Mouse (Mus musculus): Measurements from ENCODE around the gene Gm28372. TPM values are rescaled to one million over a fixed set of nuclear protein-coding genes. Genes with fewer than 3 reads are reported as not detected.
A peak's percentile ranks its signal among the peaks of the same experiment; 100 is the strongest.

The Gm28372 gene
- total RNA-seq, 4 experiments from 2014 or later: not detected

DNA sequence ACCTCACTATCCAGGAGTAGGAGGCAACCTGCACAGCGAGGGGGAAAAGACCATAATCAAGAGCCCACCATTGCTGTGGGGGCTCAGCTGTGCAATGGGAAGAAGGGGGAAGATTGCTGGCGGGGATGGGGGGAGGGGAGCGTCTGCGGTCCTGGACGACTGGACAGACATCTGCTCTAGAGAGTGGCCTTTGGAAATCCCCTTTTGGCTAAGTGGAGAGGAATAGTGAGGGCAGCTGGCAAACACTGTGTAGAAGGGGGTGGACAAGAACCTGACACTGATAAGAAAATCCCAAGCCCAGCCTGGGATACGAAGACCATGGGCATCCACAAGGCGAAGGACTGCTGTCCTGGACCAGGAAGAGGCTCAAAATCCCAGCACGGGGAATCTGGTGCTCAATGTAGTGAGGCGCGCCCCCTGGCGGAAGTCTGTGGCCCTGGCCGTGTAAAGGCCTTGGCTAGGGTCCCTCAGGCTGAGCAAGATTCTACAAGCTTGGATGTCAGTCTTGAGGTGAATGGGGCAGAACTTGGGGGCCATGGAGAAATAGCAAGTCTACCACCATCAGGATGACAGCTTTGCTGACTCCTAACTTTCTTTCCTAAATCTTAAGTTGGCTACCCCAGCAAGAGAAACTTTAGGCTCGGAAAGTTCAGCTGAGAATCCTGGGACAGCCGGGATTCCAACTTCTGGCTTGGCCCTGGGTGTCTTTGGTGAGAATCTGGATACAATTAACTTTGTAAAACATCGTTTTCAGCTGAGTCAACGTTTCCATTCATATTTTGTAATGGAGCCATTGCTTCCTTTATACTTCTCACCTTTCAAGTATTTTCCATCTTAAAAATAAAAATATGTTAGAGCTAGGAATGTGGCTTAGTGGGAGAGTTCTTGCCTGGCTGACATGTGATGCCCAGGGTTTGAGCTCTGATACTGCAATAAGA, 6.8 kb downstream of the Gm28372 start:
- peak; percentile 56 to 64 for DNase-seq (ENCODE audit: low spot score in 2 of 2)

DNA sequence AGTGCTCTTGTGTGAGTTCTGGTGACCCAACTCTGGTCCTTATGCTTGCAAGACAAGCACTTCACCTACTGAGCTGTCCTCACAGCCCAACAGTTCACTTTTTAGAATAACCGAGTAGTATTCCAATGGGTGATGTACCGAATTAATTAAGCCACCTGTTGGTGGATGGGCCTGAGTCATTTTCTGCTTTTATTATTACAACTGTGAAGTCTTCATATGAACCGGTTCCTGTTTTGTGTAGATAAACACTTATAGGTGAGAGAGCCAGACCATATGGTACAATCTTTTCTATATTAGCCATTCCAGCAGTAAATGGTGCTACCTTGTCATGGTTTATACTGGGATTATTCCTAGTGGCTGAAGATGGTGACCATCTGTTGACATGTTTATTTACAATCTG, 7.7 kb downstream of the Gm28372 start:
- no peak for DNase-seq (ENCODE audit: low spot score in 2 of 2)

DNA sequence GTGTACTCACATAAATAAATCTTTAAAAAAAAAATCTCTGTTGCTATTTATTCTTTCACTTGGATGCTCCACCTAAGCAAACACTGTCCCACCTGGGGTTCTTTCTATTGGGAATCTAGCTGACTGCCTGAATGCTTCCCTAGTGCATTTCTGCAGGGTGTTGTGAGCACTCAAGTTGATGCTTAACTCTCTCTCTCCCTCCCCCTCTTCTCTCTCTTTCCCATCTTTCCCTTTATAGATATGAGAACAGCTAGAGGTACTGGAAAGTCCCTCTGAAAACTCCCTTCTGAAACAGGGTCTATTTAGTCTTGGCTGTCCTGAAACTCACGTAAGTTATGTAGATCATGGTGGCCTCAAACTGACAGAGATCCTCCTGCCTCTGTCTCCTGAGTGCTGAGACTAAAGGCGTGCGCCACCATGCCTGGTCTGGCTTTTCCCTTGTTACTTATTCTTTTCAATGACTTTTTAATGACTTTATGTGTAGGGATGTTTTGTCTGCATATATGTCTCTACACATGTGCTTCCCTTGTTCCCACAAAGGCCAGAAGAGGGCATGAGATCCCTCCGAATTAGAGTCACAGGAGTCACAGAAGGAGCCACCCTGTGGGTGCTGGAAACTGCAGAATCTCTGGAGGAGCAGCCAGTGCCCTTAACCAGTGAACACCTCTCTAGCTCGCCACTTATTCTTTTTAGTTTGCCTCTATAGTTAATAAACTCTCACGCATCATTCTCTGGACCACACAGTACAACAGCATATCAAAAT, 9.2 kb downstream of the Gm28372 start:
- DNase-seq (ENCODE audit: low spot score in 2 of 2): no peak

DNA sequence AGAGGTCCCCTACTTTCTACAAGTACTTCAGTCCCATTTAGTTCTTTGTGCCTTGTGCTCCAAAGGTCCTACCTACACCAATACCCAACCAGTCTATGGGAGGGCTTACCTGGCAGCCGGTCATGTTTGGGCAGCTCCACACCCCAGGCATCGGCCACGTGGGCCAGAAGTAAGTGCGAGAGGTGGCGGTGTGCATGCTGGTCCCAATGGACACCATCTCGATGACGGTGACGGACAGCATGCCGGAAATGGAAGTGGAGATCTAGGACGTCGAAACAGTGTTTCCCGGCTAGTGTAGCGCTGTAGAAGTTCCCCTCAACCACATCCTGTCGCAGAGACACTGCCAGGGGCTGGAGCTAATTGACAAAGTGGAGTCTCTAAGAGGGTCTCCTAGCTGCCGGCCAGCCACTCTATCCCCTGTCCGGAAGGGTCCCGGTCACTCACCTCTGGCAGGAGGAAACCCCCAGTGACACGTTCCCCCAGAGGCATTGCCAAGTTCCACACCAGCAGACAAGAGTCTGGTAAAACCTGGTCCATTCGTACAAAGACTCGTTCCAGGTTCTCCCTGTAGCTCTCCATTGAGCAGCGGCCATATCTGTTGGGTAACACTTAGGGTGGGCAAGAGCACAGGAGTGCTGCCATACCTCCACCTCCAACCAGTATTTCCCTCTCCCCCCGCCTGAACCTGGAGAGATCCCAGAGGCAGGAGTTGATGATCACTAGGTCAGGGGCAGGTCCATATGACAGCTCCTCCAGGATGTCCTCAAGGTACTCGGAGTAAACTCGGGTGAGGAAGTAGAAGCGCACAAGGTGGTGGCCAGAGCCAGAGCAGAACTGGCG, 17.0 kb downstream of the Gm28372 start:
- no peak for DNase-seq (ENCODE audit: low spot score in 2 of 2)

DNA sequence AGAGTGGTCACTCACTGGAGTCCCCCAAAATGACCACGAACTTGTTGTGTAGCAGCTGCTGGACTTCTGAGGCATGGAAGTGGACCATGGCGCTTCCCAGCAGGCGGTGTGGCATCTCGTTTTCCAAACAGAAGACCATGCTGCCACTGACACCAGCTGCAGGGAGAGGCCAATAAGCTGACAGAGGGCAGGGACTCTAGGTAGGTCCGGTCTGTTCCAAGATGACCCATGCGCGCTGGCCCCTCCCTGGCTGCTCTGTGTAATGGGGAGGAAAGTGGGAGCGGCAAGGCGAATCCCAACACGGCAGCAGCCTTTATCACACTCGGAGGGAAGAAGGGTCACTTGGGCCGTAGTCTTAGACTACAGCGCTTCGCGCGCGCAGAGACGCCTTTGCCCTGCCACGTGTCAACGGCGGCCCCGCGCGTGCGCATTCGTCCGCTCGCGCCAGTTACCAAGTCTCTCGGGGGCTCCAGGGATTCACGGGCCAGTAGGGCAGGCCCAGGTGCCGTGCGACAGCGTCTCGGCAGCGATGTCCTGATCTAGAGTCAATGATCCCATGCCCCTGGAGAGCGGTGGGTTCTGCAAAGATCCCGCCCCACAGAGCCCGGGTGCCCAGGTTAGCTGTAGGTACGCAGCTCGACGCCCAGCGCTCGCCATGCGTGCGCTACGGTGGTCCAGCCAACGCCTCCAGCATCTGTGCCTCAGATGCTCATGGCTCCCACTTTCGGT, 18.5 kb downstream of the Gm28372 start:
- peak; percentile 70 to 72 for DNase-seq (ENCODE audit: low spot score in 2 of 2)

DNA sequence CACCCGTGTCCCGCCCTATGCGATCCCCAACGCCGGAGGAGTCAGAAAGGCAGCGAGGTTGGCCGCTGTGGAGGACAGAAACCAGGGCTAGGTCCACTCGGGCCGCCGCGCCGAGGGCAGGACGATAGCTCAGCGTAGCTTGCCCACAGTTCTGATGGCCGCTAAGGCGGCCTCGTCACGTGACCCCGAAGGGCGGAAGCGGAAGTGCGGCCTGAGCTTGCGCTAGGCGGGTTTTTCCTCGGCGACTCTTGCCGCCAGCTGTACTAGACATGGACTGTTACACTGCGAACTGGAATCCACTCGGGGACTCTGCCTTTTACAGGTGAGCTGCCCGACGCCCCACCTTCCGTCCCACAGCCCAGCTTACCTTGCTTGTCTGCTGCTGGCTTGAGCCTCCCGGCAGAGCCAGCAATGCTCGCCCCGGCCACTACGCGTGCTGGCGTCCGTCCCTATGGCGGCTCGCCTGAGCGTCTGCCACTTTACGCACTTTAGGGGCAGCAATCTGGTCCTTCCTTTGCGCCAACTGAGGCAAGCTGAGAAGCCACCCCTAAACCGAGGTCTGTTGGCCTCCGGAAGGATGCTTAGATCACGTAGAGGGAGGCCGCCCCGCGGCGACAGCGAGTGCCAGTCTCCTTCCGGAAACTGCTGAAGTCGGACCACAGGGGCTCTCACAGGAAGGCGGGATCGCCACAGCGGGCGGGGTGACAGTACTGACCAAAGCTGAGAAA, 19.3 kb downstream of the Gm28372 start, which contains the start of the genes Vps16 and Pced1a:
Gene Vps16 (plus strand): TSS at position 214 of the 728 bp plus-strand sequence.
Gene Pced1a (minus strand): TSS at position 576 of the 728 bp plus-strand sequence.
- peak; percentile 89 for DNase-seq (ENCODE audit: low spot score in 2 of 2)

DNA sequence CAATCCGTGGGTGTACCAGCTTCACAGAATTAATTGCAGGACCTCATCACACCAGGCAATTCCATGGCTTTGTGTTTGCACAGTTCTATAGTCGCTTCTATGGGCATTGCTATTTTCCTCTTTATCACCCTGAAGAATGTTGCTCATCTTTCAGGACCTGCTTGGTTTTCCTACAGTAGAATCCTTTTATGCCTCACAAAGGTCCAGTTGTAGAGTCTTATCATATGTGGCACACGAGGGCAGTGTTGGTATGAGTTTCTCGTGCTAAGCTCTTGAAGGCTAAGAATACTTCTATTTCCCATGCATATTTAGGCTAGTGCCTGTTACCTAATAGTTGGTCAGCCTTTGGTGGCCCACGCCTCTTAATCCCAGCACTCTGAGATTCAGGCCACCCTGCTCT, 20.1 kb downstream of the Gm28372 start:
- DNase-seq (ENCODE audit: low spot score in 2 of 2): no peak

DNA sequence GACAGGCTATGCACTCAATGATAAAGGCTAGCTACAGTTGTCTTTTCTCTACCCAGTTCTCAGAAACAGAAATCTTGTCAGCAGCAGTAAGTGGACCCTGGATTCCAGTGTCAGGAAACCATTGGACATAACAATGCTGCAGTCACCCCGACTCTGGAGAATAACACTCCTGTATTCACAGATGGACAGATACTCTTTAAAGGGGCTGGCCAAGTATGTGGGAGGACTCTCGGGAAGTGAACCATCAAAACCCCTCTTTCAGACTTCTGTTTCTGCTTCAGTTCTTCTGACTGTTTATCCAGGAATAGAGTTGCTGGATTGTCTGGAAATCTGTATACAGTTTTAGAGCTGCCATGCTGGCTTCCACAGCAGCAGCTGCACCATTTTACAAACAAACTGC, 24.8 kb downstream of the Gm28372 start:
- DNase-seq (ENCODE audit: low spot score in 2 of 2): no peak

DNA sequence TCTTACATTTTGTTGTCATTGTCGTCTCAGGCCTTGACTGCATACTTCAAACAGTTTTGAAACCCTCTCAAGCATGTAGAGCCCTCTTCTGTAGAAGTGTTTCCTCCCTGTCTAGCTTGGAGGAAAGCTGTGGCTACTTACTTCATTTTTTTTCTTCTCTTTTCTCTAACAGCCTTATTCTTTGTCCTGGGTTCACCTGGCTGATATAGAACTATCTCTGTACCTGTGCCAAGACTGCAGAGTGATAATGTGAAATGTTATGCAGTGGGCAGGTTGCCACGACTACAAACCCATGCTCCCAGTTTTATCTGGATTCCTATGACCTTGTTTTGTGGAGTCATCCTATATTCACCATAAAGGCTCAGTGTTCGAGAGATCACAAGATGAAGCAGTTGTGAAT, 25.4 kb downstream of the Gm28372 start:
- DNase-seq (ENCODE audit: low spot score in 2 of 2): no peak

DNA sequence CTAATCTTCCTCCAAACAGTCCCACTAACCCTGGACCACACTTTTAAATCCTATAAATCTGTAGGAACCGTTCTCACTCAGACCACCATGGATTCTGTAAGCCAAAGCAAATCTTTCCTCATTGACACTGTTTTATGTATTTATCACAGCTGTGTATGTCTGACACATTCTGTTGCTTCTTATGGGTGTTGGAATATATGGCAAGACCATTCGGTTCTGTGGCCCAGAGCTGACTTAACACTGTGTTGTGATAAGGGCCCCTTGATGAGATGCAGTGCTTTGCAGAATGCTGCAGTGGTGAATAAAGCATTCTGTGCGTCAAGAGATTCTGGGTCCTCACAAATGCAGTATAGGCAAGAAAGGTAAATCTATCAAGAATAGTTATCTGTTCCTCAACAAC, 27.1 kb downstream of the Gm28372 start:
- DNase-seq (ENCODE audit: low spot score in 2 of 2): no peak

DNA sequence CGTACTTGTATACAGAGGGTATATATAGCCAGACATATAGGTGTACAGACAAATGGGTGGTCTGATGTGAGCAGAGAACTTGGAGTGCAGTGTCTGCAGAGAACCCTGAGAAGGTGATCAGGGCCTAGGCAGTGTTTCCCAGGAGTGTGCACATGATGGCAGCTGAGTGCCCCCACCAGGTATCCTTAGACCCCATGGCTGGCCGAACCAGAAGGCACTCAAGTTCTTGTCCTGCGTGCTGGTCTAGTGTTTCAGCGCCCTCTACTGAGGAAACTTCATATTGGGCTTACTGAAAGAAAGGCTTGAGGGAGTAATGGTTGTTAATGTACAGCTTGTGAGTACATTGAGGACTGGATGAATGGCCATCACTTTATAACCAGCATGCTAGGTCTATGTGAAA, 28.1 kb downstream of the Gm28372 start:
- no peak for DNase-seq (ENCODE audit: low spot score in 2 of 2)

DNA sequence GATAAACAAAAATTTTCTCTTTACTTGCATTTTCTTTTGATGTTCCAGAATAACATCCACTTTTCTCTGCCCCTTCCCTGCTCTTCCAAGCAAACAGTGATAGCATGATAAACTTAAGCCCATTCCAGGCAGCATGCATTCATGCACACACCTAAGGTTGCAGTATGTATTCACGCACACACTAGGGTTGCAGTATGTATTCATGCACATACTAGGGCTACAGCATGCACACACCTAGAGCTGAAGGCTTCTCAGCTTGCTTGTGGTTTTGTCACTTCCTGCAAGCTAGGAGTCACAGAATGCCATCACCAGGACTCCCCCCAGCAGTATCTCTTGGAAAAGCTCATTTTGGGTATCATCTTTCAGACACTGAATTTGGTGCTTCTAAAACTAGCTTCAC, 31.7 kb downstream of the Gm28372 start:
- no peak for DNase-seq (ENCODE audit: low spot score in 2 of 2)

DNA sequence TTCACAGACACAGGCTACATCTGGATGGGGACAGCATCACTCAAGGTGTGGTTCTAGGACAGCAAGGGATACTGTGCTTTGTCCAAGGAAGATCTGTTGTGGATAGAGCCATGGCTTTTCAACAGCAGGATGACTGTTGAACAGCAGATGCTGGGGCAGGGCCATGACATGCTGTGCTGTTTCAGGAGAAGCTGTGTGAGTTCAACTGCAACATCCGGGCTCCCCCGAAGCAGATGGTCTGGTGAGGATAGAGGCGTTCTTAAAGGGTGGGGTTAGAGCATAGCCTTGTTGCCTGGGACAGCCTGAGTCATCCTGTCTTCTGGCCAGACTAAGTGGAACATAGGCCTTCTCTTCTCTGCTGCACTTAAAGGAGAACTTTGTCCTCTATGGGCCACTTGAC, 33.8 kb downstream of the Gm28372 start:
- no peak for DNase-seq (ENCODE audit: low spot score in 2 of 2)

DNA sequence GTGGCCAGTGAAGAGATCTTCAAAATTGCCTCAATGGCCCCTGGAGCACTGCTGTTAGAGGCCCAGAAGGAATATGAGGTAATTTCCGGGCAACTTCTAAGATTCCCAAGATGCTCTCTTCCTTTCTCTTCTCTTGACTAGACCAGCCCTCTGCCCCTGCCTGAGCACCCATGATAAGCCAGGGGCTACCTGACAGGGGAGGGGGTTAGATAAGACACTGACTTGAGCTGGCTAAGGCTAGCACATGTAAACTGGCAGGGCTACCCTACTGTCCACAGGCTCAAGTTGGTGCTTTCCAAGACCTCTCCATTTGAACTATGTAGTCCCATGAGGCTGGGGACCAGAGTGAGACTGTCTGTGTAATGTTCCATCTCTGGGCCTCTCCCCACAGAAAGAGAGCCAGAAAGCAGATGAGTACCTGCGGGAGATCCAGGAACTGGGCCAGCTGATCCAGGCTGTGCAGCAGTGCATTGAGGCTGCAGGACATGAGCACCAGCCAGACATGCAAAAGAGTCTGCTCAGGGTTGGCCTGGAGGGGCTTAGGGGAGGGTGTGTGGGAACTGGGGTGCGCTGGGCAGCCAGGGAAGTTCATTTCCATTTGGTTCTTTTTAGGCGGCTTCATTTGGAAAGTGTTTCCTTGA, 34.9 kb downstream of the Gm28372 start:
- DNase-seq (ENCODE audit: low spot score in 2 of 2): no peak

DNA sequence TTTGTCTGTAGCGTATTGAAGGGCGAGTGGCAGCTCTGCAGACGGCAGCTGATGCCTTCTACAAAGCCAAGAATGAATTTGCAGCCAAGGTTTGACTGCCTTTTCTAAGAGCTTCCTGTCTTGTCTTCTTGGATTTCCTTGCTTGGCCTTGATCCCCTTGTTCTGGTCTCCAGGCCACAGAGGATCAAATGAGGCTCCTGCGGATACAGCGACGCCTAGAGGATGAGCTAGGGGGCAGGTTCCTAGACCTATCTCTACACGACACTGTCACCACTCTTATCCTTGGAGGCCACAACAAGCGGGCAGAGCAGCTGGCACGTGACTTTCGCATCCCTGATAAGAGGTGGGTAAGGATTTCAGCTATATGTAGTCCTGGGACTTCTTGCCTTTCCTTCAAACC, 37.1 kb downstream of the Gm28372 start:
- no peak for DNase-seq (ENCODE audit: low spot score in 2 of 2)

DNA sequence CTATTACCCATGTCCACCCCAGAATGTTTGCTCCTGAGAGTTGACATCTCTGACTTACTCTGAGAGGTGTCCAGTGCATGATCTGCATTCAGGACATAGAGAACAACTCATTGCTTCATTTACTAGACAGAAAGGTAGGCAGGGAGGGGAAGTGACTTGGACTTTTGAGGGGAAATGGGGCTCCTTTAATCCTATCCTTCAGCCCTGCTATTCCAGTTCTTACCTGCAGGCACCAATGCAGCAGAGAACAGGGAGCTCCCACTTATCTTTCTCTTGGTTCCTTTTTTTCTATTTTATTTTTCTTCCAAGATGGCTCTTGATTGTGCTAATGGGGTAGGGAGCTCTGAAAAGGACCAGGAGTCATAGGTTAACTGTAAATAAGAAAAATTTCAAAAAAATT, 43.4 kb downstream of the Gm28372 start:
- DNase-seq (ENCODE audit: low spot score in 2 of 2): no peak

DNA sequence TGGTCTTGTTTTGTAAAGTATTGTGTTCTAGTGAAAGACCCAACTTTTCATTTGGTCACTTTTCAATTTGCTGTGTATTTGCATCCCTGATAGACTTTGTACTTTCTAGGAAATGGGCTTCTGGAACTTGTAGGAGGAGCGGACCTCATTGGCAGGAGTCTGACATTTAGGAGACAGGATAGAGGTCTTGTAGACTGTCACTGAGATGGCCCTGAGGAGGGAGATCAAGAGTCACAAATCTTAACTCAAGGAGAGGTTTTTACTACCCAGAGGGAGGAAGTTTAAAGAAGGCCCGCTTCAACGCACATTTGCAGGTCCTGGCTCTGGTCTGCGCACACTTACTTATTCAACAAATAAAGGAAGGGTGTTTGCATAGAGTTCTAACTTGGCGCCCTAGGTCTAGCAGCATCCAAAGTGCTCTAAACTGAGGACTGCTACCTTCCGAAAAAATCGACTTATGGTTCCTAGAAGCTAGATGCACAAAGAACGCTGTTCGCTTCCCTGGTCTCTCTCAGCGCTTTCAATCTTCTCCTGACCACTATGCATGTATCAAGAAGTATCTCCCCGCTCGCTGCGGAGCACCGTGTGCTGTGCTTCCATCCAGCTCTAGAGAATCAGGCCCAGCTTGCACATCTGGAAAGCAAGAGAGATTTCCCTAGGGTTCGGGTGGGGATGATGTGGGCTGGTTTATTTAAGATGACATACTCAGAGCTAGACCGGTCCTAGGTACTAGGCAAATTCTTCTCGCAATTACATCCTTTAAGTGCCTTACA, 44.2 kb downstream of the Gm28372 start:
- DNase-seq (ENCODE audit: low spot score in 2 of 2): no peak

DNA sequence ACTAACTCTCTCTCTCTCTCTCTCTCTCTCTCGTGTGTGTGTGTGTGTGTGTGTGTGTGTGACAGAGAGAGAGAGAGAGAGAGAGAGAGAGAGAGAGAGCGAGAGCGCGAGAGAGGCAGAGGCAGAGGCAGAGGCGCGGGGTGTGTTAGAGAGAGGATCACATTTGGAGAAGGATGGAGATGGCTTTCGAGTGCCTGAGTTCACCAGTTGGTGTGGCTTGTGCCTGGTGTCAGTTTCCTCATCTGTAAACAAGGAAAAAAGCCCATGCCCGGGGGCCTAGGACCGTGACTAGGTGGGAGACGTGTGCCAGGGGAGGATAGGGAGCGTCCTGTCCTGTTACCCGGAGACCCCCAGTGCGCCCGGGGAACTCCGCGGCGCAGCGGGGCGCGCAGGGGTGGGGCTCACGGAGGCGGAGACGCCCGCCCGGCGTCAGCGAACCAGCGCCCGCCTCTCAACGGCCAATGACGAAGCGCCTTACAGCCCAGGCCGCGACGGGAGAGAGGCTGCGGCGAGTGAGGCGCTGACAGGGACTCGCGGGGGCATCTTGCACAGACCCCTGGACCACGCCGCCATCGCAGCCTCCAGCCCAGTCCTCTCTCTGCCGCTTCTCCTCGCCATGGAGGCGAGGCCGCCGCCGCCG, 44.9 kb downstream of the Gm28372 start, which contains the start of gene Ptpra:
Gene Ptpra (plus strand): TSS at position 485 of the 640 bp plus-strand sequence.
- DNase-seq (ENCODE audit: low spot score in 2 of 2): peak; percentile 87 to 92
